Mouse (Mus musculus) right cerebral cortex, adult 2 months (tissue): Measurements from ENCODE around the gene Dync1h1.
A peak's percentile ranks its signal among the peaks of the same experiment; 100 is the strongest.
"Not testable (repeated sequence)": the region's sequence is repeated elsewhere in the genome, so short reads cannot be mapped to it uniquely, and the experiment has no call there.

Source experiments
- DNase-seq, 2 experiments: peaks; one replicate each; pipeline ENCODE4 v3.0.0; 2021 to 2022; ENCODE audit warnings: low spot score in 2 of 2

Gene Dync1h1

GRCm38 (mm10) chr12:110606676-110607075 lies 5.4 kb downstream of the Dync1h1 start:
- no peak for DNase-seq

GRCm38 (mm10) chr12:110608460-110609152 lies 7.4 kb downstream of the Dync1h1 start:
- peak; percentile 50 to 56 for DNase-seq

- DNase-seq, result no peak
These were observed 7.9 kb downstream of the Dync1h1 start for GRCm38 (mm10) chr12:110609153-110609497.

- DNase-seq, result no peak
These were observed 9.5 kb downstream of the Dync1h1 start for GRCm38 (mm10) chr12:110610713-110611112.

GRCm38 (mm10) chr12:110630056-110630455 lies 28.8 kb downstream of the Dync1h1 start:
- no peak for DNase-seq

GRCm38 (mm10) chr12:110636293-110636692 lies 35.0 kb downstream of the Dync1h1 start:
- peak; percentile 40 to 46 for DNase-seq

DNA sequence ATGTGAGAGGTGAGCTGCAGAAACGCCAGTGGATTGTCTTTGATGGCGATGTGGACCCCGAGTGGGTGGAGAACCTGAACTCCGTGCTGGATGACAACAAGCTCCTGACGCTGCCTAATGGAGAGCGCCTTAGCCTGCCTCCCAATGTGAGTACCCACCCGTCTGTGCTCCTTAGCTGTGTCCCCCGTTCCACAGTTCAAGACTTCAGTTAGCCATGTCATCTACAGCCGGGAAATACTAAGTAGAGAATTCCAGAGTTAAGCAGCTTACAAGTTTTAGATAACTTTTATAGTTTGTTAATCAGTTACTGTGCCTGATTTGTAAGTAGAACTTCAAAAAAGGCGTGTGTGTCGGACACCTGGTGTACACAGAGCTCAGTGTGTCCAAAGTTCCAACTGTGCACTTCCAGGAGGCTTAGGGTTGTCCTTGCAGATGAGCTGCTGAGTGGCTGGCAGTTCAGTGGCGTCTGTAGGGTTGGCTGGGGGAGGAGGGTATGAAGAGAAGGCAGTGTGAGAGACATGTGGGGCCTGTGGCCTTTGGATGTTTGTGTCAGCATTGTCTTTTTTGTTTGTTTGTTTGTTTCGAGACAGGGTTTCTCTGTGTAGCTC lies 36.4 kb downstream of the Dync1h1 start:
- no peak for DNase-seq

DNA sequence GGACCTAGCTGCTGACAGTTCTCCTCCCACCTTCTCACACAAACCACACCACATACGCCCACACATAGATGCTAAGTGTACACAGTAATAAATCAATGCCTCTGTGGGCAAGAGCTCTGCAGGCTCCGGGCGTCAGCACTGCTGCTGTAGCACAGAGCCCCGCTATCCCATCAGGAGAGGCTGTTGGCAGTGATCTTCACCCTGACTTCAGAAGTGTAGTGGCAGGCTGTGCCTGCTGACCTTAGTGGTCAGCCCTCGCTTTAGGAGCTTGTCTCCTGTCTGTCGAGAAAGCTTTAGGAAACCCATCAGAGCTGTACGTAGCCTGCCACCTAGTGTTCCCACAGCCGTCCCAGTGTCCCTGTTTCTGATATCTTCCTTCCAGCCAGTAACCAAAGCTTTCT lies 49.0 kb downstream of the Dync1h1 start:
- peak; percentile 49 to 65 for DNase-seq

GRCm38 (mm10) chr12:110651464-110651863 lies 50.2 kb downstream of the Dync1h1 start:
- no peak for DNase-seq

DNA sequence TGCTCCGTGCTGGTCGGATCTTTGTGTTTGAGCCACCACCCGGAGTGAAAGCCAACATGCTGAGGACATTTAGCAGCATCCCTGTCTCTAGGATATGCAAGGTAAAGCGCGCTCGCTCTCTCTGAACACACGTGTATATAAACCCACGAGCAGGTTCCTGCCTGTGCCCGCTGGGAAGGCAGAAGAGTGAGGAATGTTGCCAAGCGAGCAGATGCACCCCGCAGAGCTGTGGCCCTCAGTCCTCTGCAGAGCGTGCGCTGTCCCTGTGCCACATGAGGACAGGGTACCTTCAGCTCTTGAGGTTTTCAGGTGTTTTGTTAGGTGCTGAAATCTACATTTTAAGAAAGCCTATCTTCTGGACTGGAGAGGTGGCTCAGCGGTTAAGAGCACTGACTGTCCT lies 60.5 kb downstream of the Dync1h1 start:
- no peak for DNase-seq

DNA sequence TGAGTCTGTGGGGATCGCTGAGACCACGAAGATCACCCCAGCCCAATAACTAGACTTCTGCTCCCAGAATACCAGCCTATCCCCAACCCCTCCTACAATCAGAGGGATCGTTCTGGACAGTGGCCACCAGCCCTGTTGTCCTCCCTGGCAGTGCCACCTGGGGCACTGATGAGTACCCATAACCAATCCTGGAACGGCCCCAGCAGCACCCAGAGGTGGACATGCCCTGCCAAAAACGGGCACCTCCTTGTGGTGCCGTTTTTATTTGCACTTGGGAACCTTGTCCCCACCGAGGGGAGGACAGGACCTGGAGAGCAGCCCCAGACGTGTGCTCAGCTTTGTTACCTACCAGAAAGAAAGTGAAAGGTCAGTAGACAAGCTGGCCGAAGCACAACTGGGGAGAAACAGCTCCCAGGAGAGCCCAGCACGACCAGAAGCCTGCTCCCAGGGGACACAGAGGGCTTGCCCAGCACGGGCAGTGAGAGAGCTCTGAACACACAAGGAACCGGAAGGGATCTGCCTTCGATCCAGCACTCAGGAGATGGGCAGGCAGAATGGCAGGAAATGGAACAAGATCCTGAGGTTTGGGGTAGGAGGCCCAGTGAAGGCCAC lies 66.3 kb downstream of the Dync1h1 start:
- DNase-seq, result no peak

DNA sequence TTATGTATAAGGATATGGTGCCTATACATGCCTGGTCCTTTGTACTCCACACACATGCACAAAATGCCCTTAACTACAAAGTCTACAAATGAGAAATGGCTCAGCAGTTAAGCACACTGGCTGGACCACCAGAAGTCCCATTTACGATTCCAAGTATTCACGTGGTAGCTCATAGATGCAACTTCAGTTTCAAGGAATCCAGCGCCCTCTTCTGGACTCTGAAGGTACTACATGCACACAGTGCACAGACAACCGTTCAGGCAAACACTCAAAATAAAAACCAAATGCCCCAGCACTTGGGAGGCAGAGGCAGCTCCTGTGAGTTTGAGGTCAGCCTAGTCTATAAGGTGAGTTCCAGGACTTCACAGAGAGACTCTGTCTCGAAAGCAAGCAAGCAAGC lies 73.0 kb downstream of the Dync1h1 start:
- DNase-seq, result no peak

GRCm38 (mm10) chr12:110681191-110681590 lies 79.9 kb downstream of the Dync1h1 start:
- DNase-seq, result no peak

GRCm38 (mm10) chr12:110681878-110682277 lies 80.6 kb downstream of the Dync1h1 start:
- DNase-seq, result no peak

GRCm38 (mm10) chr12:110682561-110683299 lies 81.5 kb downstream of the Dync1h1 start, which contains the start of gene 1700001K19Rik:
Gene 1700001K19Rik, minus strand, starts transcription at chr12:110682619.
- no peak for DNase-seq

GRCm38 (mm10) chr12:110683580-110683979 lies 82.3 kb downstream of the Dync1h1 start:
- no peak for DNase-seq

DNA sequence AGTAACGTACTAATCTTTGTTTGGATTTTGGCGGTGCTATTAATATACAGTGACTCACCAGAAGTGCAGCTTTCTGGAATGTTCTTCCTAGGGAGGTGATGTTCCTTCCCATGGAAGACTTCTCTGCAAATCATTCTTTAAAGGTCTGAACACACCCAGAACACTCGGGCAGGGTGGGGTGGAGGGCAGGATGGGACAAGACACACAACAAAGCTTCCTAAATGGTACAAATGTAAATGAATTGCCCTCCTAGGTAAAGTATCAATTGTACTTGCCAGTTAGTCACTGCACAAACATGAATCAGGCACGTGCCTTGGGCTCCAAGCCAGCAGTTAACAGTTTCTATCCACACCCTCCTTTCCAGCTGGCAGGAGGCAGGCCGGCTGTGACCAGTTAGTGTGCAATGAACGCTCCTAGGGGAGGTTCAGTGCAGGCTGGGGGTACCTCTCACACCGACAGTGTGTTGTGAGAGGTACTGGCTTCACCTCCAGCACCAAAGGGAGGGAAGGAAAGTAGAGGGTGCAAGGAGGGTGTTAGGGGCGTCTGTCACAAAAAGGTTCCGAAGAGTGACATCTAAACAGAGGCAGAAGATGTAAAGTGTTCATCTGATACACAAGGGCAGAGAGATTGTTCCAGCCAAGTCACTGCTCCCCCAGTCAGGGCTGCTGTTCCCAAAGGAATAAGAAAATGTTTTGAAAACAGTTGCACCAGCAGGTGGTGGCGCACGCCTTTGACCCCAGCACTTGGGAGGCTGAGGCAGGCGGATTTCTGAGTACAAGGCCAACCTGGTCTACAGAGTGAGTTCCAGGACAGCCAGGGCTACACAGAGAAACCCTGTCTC lies 86.9 kb downstream of the Dync1h1 start:
- DNase-seq, result peak; percentile 56 to 57

- DNase-seq, result not testable (repeated sequence)
These were observed 87.7 kb downstream of the Dync1h1 start for GRCm38 (mm10) chr12:110688921-110689320.

DNA sequence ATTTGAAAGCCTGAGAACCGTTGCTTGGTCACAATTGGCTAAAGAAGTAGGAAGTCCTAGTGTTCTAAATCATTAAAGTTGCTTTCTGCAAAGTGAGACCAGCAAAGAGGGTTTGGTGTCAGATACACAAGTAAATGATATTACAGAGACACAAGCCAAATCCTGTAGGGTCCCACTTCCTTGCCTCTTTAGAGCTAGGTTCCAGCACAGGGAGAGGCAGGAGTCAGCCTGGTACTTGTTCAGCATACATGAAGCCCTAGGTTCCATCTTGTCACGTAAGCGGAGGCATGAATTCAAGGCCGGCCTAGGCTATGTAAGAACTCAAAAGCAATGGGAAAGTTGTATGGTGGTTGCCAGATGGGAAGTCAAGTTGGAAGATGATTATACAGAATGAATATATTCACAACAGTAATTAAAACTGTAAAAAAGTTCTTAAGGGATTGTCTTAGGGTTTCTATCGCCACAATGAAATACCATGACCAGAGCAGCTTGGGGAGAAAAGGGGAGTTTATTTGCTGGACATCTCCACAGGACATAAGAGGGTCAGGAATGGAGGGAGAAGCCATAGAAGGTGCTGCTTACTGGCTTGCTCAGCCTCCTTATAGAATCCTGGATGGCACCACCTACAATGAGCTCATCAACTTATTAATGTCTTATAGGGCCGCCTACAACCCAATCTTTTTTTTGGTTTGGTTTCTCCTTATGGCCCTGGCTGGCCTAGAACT lies 88.8 kb downstream of the Dync1h1 start:
- DNase-seq, result no peak

- DNase-seq, result not testable (repeated sequence)
These were observed 92.1 kb downstream of the Dync1h1 start for GRCm38 (mm10) chr12:110693378-110693777.

DNA sequence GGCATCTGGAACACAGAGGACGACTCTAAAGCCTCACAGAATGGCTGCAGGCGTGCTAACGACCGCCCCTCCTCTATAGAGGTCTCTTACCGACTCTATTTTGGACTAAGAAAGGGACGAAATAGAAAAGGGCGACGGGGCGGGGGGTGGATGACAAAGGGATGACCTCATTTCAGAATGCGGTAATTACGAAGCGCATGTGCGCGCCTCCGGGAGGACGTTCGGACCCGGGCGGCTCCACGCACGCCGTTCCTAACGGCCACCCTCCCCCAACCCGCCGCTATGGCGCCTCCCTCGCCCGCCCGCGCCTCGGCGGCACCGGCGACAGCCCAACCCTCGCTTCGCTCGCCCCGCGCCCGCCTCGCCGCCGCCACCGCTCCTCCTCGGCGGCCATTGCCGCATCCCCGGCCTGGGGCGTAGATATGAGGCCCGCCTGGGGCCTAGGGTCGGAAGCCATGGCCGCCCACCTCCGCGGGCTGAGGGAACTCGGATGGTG lies 94.5 kb downstream of the Dync1h1 start:
- peak; percentile 65 to 66 for DNase-seq
